Mouse (Mus musculus) E14TG2a.4 (cell line): ENCODE measurements around the gene Mpped1.

ENCODE experiments used
- CTCF ChIP-seq: conservative IDR thresholded peaks from 2 replicates; pipeline ENCODE4 v1.5.1; 2014; ENCODE audit warnings: low read length
- NANOG ChIP-seq: IDR thresholded peaks from 2 replicates; pipeline ENCODE4 v1.6.1; 2014; ENCODE audit warnings: borderline replicate concordance, low read length, mixed read lengths
- POU5F1 ChIP-seq: IDR thresholded peaks from 2 replicates; pipeline ENCODE4 v1.6.1; 2014; ENCODE audit warnings: low read length, borderline replicate concordance

- no peak for TF ChIP-seq CTCF
- no peak for TF ChIP-seq POU5F1
- no peak for TF ChIP-seq NANOG
Measured at GRCm38 (mm10) chr15:83782284-83782683, 3.0 kb downstream of the Mpped1 start.
